Mouse (Mus musculus) layer of hippocampus, adult 8-10 months (tissue): ENCODE results near the gene Bach1. TPM values are rescaled to one million over a fixed set of nuclear protein-coding genes. Genes with fewer than 3 reads are reported as not detected.
"Not testable (repeated sequence)": the region's sequence is repeated elsewhere in the genome, so short reads cannot be mapped to it uniquely, and the experiment has no call there.

Experiments used
- DNase-seq, 2 experiments: peaks; one replicate each; pipeline ENCODE4 v3.0.0; 2022; ENCODE audit warnings: low spot score in 2 of 2
- total RNA-seq, 4 experiments: library from RNA; stranded (reverse); gene quantifications; 2 replicates each; pipeline ENCODE4 v1.2.4; 2022

Gene Bach1
- total RNA-seq, 4 experiments from 2014 or later, result 12.9 to 18.0 (median 14.2) TPM

- no peak for DNase-seq
Observed at GRCm38 (mm10) chr16:87680912-87681634, 17.7 kb upstream of the Bach1 start.

- no peak for DNase-seq
Observed at GRCm38 (mm10) chr16:87681848-87682247, 16.9 kb upstream of the Bach1 start.

GRCm38 (mm10) chr16:87686458-87686857 is 12.3 kb upstream of the Bach1 start:
- no peak for DNase-seq

GRCm38 (mm10) chr16:87687346-87687745 is 11.4 kb upstream of the Bach1 start:
- no peak for DNase-seq

GRCm38 (mm10) chr16:87688328-87688727 is 10.4 kb upstream of the Bach1 start:
- not testable (repeated sequence) for DNase-seq

GRCm38 (mm10) chr16:87688823-87689222 is 9.9 kb upstream of the Bach1 start:
- DNase-seq, result not testable (repeated sequence)

- DNase-seq, result no peak
Observed at GRCm38 (mm10) chr16:87689225-87689624, 9.5 kb upstream of the Bach1 start.

- DNase-seq, result no peak
Observed at GRCm38 (mm10) chr16:87690506-87690905, 8.2 kb upstream of the Bach1 start.

GRCm38 (mm10) chr16:87691102-87691501 is 7.6 kb upstream of the Bach1 start:
- no peak for DNase-seq

- no peak for DNase-seq
Observed at GRCm38 (mm10) chr16:87692591-87692990, 6.2 kb upstream of the Bach1 start.

- DNase-seq, result no peak
Observed at GRCm38 (mm10) chr16:87697707-87698365, 909 bp upstream of the Bach1 start.

GRCm38 (mm10) chr16:87699306-87699692 is 554 bp downstream of the Bach1 start:
- DNase-seq, result peak; percentile 39 to 56

- no peak for DNase-seq
Observed at GRCm38 (mm10) chr16:87699693-87700394, 1.1 kb downstream of the Bach1 start.

GRCm38 (mm10) chr16:87700395-87700765 is 1.6 kb downstream of the Bach1 start:
- DNase-seq, result no peak

- no peak for DNase-seq
Observed at GRCm38 (mm10) chr16:87701891-87702290, 3.1 kb downstream of the Bach1 start.

GRCm38 (mm10) chr16:87702881-87703280 is 4.1 kb downstream of the Bach1 start:
- no peak for DNase-seq

- DNase-seq, result no peak
Observed at GRCm38 (mm10) chr16:87704225-87704624, 5.5 kb downstream of the Bach1 start.

- no peak for DNase-seq
Observed at GRCm38 (mm10) chr16:87705892-87706589, 7.3 kb downstream of the Bach1 start.

GRCm38 (mm10) chr16:87707335-87707734 is 8.6 kb downstream of the Bach1 start:
- no peak for DNase-seq

GRCm38 (mm10) chr16:87708570-87708969 is 9.8 kb downstream of the Bach1 start:
- DNase-seq, result no peak

- DNase-seq, result no peak
Observed at GRCm38 (mm10) chr16:87709144-87709543, 10.4 kb downstream of the Bach1 start.

- DNase-seq, result no peak
Observed at GRCm38 (mm10) chr16:87709971-87710370, 11.2 kb downstream of the Bach1 start.
